Mouse (Mus musculus) R1 (cell line): ENCODE data around the gene Agap1.

ENCODE experiments used
- DNase-seq: peaks from one replicate; pipeline ENCODE4 v3.0.0-alpha.2; 2018; ENCODE audit warnings: low read depth, low spot score

Gene Agap1

DNA sequence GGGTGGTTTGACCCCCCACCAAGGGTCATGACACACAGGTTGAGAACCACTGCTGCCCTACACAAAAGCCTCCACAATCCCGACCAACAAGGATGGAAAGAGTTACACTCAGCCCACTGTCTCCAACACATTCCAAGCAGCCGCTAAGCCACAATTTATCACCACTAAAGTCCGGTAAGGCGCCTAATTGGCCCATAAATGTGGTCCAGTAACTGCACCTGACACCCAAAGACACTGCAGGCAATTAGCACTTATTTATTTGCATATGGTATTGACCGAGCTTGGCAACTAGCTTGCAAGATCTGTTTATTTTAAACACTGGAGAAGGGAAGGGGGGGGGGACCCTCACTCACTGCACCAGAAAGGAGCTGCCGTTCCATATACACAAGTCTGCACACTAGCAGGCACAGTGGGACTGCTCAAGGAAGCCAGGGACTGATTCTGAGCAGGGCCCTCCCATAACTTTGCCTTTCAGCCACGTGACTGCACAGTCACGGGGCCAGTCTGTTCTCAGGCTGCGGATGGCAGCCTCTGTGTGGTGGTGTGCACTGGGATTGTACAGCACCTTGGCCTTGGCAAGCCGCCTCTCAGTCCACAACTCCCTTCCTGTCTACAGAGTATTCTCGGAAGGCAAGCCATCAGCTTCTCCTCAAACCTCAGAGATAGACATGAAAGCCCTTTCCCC, 445.3 kb downstream of the Agap1 start:
- peak; percentile 72 for DNase-seq

DNA sequence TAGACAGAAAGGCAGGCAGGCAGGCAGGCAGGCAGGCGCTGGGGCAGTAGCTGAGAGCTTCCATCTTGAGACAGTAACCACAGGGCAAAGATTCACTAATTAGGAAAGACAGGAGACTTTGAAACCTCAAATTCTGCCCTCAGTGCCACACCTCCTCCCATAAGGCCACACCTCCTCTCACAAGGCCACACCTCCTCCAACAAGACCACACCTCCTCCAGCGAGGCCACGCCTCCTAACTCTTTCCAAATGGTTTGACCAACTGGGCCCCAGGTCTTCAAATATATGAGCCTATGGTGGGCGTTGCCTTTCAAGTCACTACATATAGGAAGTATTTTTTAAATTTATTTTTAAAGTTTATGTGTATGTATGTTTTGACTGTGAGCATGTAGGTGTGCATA, 446.8 kb downstream of the Agap1 start:
- peak; percentile 78 for DNase-seq

DNA sequence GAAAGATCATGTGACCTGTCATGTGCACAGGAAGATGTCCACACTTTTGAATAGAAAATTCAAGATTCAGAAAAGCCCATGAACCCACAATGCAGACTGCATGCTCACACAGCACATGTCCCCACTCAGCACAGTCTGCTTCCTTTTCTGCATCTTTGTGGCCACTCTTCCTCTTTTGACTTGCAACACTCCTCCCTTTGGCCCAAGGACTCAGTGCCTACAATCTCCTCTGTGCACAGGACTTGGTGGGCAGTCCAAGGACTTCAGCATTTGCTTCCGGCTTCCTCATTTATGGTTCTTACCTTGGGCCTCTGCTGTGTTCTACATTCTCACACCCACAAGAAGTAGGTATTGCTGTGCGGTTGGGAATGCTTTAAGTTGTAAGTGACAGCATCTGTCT, 447.6 kb downstream of the Agap1 start:
- no peak for DNase-seq

- no peak for DNase-seq
Measured at GRCm38 (mm10) chr1:89902641-89903040, 448.0 kb downstream of the Agap1 start.

GRCm38 (mm10) chr1:89909796-89910195, 455.2 kb downstream of the Agap1 start:
- no peak for DNase-seq

DNA sequence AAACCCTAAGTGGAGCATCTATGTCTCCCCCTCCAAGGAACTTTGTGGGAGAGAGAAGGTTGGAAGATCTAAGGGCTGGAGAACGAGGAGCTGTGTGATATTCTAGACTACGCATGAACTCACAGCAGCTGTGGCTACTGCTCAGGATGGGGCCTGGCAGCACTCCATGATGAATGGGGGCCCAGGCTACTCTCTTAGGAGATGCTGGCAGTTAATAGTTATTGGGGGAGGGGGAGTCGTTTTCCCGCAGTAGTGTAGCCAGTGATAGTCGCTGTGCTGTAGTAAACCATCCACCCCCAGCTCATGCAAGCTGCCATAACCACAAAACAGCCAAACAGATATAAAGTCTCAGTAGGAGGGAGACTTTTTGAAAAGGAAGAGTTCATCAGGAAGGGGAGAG, 457.8 kb downstream of the Agap1 start:
- DNase-seq: no peak

- no peak for DNase-seq
Measured at GRCm38 (mm10) chr1:89913611-89914010, 459.0 kb downstream of the Agap1 start.

DNA sequence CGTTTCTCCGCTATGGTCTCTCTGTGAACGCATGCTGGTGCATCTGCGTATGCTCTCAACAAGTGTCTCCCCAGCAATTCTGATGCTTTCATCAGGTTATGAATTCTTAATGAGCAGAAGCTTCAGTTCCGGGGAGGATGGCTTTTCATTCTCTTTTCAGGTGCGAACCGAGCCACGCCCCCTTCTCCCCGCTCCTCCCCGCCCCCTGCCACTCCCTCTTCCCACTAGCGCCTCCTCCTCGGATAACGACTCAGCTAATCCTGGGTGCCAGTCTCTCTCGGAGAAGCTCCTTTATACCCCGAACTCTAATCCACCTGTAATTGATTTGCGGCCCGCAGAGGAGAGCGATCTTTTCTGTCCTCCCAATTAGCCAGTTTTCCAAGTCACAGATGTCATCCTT, 463.5 kb downstream of the Agap1 start:
- DNase-seq: peak; percentile 66

- DNase-seq: no peak
Measured at GRCm38 (mm10) chr1:89919206-89919605, 464.6 kb downstream of the Agap1 start.

- peak; percentile 70 for DNase-seq
Measured at GRCm38 (mm10) chr1:89921806-89922205, 467.2 kb downstream of the Agap1 start.

DNA sequence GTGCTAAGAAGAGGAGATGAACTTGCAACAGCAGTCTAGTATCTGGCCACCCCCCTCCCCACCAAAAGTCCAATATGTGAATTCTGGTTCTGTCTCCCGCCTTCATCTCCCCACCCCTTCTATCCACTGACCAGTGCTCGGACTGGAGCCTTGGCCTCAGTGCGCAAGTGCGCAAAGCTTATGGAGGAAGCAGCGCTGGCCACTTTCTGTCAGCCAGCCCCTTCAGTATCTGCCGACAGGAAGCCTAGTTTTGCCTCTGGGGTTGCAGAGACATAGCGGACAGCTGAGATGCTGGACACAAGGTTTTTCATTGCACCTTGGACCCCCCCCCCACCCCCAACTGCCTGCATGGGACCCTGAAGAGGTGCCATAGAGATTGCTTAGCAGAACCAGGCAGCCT, 467.7 kb downstream of the Agap1 start:
- DNase-seq: no peak

GRCm38 (mm10) chr1:89922883-89923641, 468.5 kb downstream of the Agap1 start:
- peak; percentile 70 for DNase-seq

GRCm38 (mm10) chr1:89923642-89924020, 469.0 kb downstream of the Agap1 start:
- no peak for DNase-seq

DNA sequence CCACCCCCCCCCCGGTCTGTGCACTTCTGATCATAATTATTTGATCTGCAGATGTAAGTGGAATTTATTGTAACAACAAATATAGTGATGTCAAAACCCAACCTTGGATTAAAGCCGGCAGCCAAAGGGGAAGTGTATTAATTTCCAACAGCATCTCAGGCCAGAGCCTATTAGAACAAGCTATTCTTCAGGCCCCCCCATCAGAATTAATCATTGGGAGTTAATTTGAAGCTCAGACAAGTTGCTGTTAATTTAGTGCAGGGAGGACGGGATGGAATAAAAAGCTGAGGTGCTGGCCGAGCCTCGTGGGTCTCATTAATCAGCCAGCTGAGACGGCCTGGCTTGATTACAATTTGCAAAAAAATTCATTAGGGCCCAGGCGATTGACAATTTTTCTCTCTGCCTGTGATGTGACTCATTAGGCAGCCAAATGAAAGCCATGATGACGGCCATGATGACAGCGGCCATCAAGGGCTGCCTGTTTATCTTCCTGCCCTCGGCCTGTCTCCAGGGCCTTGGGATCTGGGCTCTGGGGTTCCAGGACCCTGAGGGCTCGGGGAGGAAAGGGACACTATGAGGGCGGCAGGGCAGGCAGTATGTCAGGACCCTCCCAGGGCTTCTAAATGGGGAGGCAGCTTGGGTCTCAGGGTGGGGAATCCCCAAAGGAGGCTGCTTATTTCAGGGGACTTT, 471.0 kb downstream of the Agap1 start:
- no peak for DNase-seq

DNA sequence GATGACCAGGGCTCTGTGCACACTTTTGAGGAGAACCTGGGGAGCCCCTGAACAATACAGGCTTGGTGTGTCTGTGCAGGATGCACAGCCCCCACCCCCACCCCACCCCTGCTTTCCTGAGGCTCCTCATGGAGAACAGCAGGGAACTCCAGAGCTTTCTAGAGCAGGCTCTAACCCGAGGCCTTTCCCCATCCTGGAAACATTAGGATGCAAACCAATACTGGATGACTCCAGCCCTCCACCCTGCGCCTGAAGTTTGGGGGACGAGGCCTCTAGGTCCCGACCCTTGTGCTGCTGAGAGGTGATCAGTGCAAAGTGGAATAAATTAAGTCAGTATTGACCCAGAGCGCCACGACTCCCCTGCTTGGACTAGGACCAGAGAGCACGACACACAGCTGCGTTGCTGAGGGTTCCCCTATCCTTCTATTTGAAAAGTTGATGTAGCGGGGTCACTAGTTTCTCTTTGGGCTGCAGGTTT, 472.0 kb downstream of the Agap1 start:
- no peak for DNase-seq

- DNase-seq: peak; percentile 82
Measured at GRCm38 (mm10) chr1:89927061-89927661, 472.6 kb downstream of the Agap1 start.

DNA sequence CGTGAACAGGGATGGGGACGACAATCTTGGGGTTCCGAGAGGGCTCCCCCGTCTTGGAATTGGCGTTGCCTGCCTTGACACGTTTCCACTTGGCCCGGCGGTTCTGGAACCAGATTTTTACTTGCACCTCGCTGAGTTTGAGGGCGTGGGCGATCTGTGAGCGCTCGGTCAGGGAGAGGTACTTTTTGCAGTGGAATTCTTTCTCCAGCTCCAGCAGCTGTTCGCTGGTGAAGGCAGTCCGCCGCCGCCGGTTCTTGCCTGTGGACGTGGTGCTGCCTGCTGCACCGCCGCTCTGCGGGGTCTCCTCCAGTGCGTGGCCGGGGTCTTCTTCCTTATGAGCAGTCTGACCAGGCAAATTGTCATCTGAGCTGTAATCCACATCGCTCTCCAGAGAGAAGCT, 474.1 kb downstream of the Agap1 start:
- DNase-seq: no peak

DNA sequence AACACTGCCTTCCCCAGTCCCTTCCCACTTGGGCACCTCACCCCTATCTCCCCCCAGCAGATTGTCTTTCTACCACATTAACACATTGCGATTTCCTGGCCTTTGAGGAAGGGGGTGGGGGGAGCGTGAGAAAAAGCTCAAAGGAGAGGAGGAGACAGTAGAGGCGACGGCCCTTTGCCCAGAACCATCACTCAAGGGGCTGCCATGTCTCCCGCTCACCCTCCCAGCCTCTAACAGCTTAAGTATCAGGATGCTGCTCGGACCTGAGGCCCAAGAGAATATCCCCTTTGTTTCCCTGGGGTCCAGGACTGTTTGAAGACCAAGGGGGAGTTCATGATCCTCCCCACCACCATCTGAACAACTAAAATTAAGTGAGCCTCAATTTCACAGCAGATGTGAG, 474.6 kb downstream of the Agap1 start:
- no peak for DNase-seq

GRCm38 (mm10) chr1:89929721-89930505, 475.3 kb downstream of the Agap1 start:
- DNase-seq: no peak

DNA sequence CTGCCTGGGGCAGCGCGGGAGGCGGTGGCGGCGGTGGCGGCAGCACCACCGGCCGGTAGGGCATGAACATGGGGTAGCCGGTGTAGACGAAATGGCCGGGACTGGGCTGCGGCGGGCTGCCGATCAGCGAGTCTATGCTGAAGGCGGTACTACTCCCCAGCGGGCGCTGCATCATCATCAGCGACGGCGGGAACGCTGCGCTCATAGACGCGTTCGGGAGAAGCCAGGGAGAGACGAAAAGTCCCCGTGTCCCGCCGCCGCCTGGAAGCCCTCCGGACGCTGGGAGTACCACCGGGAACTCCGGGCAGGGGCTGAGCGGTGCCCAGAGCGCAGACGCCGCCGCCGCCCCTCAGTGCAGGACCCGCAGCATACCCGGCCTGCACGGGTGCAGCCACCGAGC, 475.9 kb downstream of the Agap1 start:
- DNase-seq: no peak

DNA sequence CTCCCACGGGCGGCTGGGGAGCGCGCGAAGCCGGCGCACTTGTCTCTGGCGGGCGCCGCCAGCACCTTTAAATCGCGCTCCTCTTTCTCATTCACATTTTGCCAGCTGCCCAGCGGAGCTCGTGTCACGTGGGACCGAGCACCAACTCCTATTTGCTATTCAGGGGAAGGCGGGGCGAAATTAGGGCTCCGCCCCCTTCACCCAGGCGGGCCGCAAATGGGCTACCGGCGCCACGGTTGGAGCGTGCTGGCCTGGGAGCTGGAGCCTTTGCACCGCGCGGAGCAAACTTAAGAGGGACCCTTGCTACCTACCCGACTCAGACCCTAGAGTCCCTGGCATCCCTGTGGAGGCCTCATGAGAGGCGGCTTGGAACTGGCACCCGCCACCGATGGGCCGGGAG, 476.5 kb downstream of the Agap1 start, which contains the start of gene Gbx2:
Gene Gbx2, minus strand, starts transcription at position 60 of the 400 bp plus-strand sequence.
- DNase-seq: peak; percentile 97
